ENCODE assay signal across 7 mouse cellular contexts in the genomic region with DNA sequence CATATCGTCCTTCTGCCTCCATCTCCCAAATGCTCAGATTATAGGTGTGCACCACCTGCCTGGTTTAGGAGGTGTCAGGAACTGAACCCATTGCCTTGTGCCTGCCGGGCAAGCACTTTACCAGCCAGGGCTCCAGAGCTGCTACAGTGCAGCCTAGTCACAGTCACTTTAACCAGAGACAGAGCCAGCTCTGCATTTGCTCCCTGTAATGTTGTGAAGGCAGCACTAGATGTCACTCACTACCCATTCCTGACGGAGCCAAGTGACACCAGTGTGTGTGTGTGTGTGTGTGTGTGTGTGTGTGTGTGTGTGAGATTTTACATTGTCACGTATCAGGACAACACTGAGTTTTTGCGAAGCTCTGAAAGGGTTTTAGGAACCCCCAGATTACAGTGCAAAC. TPM values are rescaled to one million over a fixed set of nuclear protein-coding genes. Genes with fewer than 3 reads are reported as not detected.
DNase-seq lines count a peak whose midpoint lies in the region; ATAC-seq and TF ChIP-seq lines count a peak whose summit lies in the region.

No protein-coding gene starts in this region.

- H3K27ac ChIP-seq in neural tube, embryonic 11.5 days (ENCODE audit: low read depth, low read length) = no peak overlapping the region
- no peak overlapping the region for H3K27ac ChIP-seq in embryonic fibroblast, embryonic 13.5 days (ENCODE audit: insufficient read depth, low read length)
- H3K27ac ChIP-seq in layer of hippocampus, adult 2 months = no peak overlapping the region
- H3K27ac ChIP-seq in midbrain, embryonic 15.5 days = no peak overlapping the region

- H3K4me3 ChIP-seq in neural tube, embryonic 11.5 days (ENCODE audit: low read depth, low read length) = no peak overlapping the region
- H3K4me3 ChIP-seq in embryonic fibroblast, embryonic 13.5 days (ENCODE audit: insufficient read depth, low read length) = no peak overlapping the region
- H3K4me3 ChIP-seq in layer of hippocampus, adult 2 months = no peak overlapping the region
- no peak overlapping the region for H3K4me3 ChIP-seq in midbrain, embryonic 15.5 days

- no peak overlapping the region for H3K4me2 ChIP-seq in neural tube, embryonic 11.5 days (ENCODE audit: low read depth)
- no peak overlapping the region for H3K4me2 ChIP-seq in midbrain, embryonic 15.5 days

- H3K27me3 ChIP-seq in neural tube, embryonic 11.5 days (ENCODE audit: control insufficient read depth, insufficient read depth, low read length) = no peaks in the 10 kb centered on the region
- no peaks in the 10 kb centered on the region for H3K27me3 ChIP-seq in midbrain, embryonic 15.5 days (replicated peaks)

- no peaks in the 10 kb centered on the region for H3K4me1 ChIP-seq in neural tube, embryonic 11.5 days (ENCODE audit: control insufficient read depth, insufficient read depth, low read length)
- no peaks in the 10 kb centered on the region for H3K4me1 ChIP-seq in embryonic fibroblast, embryonic 13.5 days (ENCODE audit: control insufficient read depth, insufficient read depth, low read length)
- H3K4me1 ChIP-seq in midbrain, embryonic 15.5 days = no peaks in the 10 kb centered on the region

- WGBS in neural tube, embryonic 11.5 days = 59% methylated on average over 5 of the region's 5 CpGs
- WGBS in midbrain, embryonic 15.5 days = 46% methylated on average over 5 of the region's 5 CpGs

- no peak for ATAC-seq in neural tube, embryonic 11.5 days (ENCODE audit: insufficient read depth, low FRiP score, low TSS enrichment)
- ATAC-seq in midbrain, embryonic 15.5 days (replicated peaks) = peak; percentile 87
- ATAC-seq in erythroblast, adult 5-6 weeks (replicated peaks; ENCODE audit: low FRiP score, poor library complexity, severe bottlenecking) = no peak

- peak; percentile 30 for DNase-seq in neural tube, embryonic 11.5 days (ENCODE audit: low spot score)
- no peak for DNase-seq in neural tube, embryonic 10.5 days (ENCODE audit: extremely low spot score, low spot score)
- DNase-seq in adrenal gland, postnatal 14 days = peak; percentile 66
- DNase-seq in layer of hippocampus, adult 2 months (ENCODE audit: low spot score in 2 of 2) = peak; percentile 32 to 53

- H3K9me3 ChIP-seq in neural tube, embryonic 11.5 days (ENCODE audit: control insufficient read depth, low read length) = no peaks in the 10 kb centered on the region
- H3K9me3 ChIP-seq in midbrain, embryonic 15.5 days = no peaks in the 10 kb centered on the region

- peak; percentile 80; the same call in 1 of the 2 replicates for TF ChIP-seq CTCF in embryonic fibroblast, embryonic 13.5 days (IDR thresholded peaks at IDR 0.05; ENCODE audit: borderline replicate concordance, insufficient read depth, low read length)
- TF ChIP-seq CTCF in layer of hippocampus, adult 2 months (conservative IDR thresholded peaks at IDR 0.05) = peak; percentile 77

- no peaks in the 10 kb centered on the region for H3K36me3 ChIP-seq in neural tube, embryonic 11.5 days (ENCODE audit: control insufficient read depth, insufficient read depth, low read length)
- H3K36me3 ChIP-seq in midbrain, embryonic 15.5 days (replicated peaks) = no peaks in the 10 kb centered on the region

- H3K9ac ChIP-seq in neural tube, embryonic 11.5 days (ENCODE audit: low read length) = no peak overlapping the region
- H3K9ac ChIP-seq in midbrain, embryonic 15.5 days = no peak overlapping the region

- TF ChIP-seq POLR2A in embryonic fibroblast, embryonic 13.5 days (IDR thresholded peaks at IDR 0.05; ENCODE audit: low read depth, low read length) = no peak

RNA-seq across cellular contexts. Expression of gene Adgrf3, which starts 4.0 kb away (rescaled TPM):
- polyA plus RNA-seq in neural tube, embryonic 11.5 days (2014; fragmentation: Nextera tagmentation; extraction: Ambion mirVana) = not detected in 2 replicates
- 0.19 TPM in 1 of 2 replicates, not detected in the other for total RNA-seq in adrenal gland, postnatal 14 days (2021)
- not detected in 2 replicates for polyA plus RNA-seq in embryonic fibroblast, embryonic 13.5 days (2011; ENCODE audit: insufficient read length, low read depth, missing spikeins)
- not detected for total RNA-seq in layer of hippocampus, adult 2 months (2021)
- polyA plus RNA-seq in midbrain, embryonic 15.5 days (2015; fragmentation: Nextera tagmentation; extraction: Ambion mirVana) = not detected in 2 replicates
- total RNA-seq in erythroblast, adult 5-6 weeks (2015; ENCODE audit: low replicate concordance) = not detected in 2 replicates
- not detected in 2 replicates for total RNA-seq in erythroblast, adult 5-6 weeks (2017; ENCODE audit: low replicate concordance)

RNA-seq across cellular contexts. Expression of gene Selenoi, which starts 30.9 kb away (rescaled TPM):
- polyA plus RNA-seq in neural tube, embryonic 11.5 days (2014; fragmentation: Nextera tagmentation; extraction: Ambion mirVana) = 28.2 TPM in 2 replicates
- 21.4 and 23.7 TPM in 2 replicates for total RNA-seq in adrenal gland, postnatal 14 days (2021)
- polyA plus RNA-seq in embryonic fibroblast, embryonic 13.5 days (2011; ENCODE audit: insufficient read length, low read depth, missing spikeins) = 62.4 and 65.2 TPM in 2 replicates
- total RNA-seq in layer of hippocampus, adult 2 months (2021) = 10 to 100 TPM; 34.9 to 35.3 TPM
- polyA plus RNA-seq in midbrain, embryonic 15.5 days (2015; fragmentation: Nextera tagmentation; extraction: Ambion mirVana) = 28.0 and 31.1 TPM in 2 replicates
- 5.2 and 9.6 TPM in 2 replicates for total RNA-seq in erythroblast, adult 5-6 weeks (2015; ENCODE audit: low replicate concordance)
- total RNA-seq in erythroblast, adult 5-6 weeks (2017; ENCODE audit: low replicate concordance) = 8.0 and 13.8 TPM in 2 replicates

RNA-seq across cellular contexts. Expression of gene Hadhb, which starts 46.5 kb away (rescaled TPM):
- polyA plus RNA-seq in neural tube, embryonic 11.5 days (2014; fragmentation: Nextera tagmentation; extraction: Ambion mirVana) = 108 and 112 TPM in 2 replicates
- 1,392 and 1,422 TPM in 2 replicates for total RNA-seq in adrenal gland, postnatal 14 days (2021)
- polyA plus RNA-seq in embryonic fibroblast, embryonic 13.5 days (2011; ENCODE audit: insufficient read length, low read depth, missing spikeins) = 101 TPM in 2 replicates
- total RNA-seq in layer of hippocampus, adult 2 months (2021) = 10 to 100 TPM; 88.4 to 93.2 TPM
- 49.6 and 55.7 TPM in 2 replicates for polyA plus RNA-seq in midbrain, embryonic 15.5 days (2015; fragmentation: Nextera tagmentation; extraction: Ambion mirVana)
- total RNA-seq in erythroblast, adult 5-6 weeks (2015; ENCODE audit: low replicate concordance) = 36.1 and 37.4 TPM in 2 replicates
- 30.8 and 35.7 TPM in 2 replicates for total RNA-seq in erythroblast, adult 5-6 weeks (2017; ENCODE audit: low replicate concordance)

RNA-seq across cellular contexts. Expression of gene Hadha, which starts 46.6 kb away (rescaled TPM):
- 93.0 and 102 TPM in 2 replicates for polyA plus RNA-seq in neural tube, embryonic 11.5 days (2014; fragmentation: Nextera tagmentation; extraction: Ambion mirVana)
- 813 and 814 TPM in 2 replicates for total RNA-seq in adrenal gland, postnatal 14 days (2021)
- polyA plus RNA-seq in embryonic fibroblast, embryonic 13.5 days (2011; ENCODE audit: insufficient read length, low read depth, missing spikeins) = 111 and 114 TPM in 2 replicates
- total RNA-seq in layer of hippocampus, adult 2 months (2021) = 10 to 100 TPM; 77.8 to 80.9 TPM
- polyA plus RNA-seq in midbrain, embryonic 15.5 days (2015; fragmentation: Nextera tagmentation; extraction: Ambion mirVana) = 69.3 and 69.9 TPM in 2 replicates
- total RNA-seq in erythroblast, adult 5-6 weeks (2015; ENCODE audit: low replicate concordance) = 15.9 and 23.2 TPM in 2 replicates
- 73.7 and 102 TPM in 2 replicates for total RNA-seq in erythroblast, adult 5-6 weeks (2017; ENCODE audit: low replicate concordance)

Comparison
In these comparisons a context has a peak if more than half of its experiments do, and no peak if none do; other contexts are left out.
1. RNA of gene Hadhb, which starts 46.5 kb away (total RNA-seq): 1,392 to 1,422 TPM in adrenal gland, postnatal 14 days; 88.4 to 93.2 TPM in layer of hippocampus, adult 2 months and 30.8 to 37.4 TPM in erythroblast, adult 5-6 weeks; every median in the first group is over 10 times any median in the second.